Mouse (Mus musculus): ENCODE data around the gene Mprip. TPM values are rescaled to one million over a fixed set of nuclear protein-coding genes. Genes with fewer than 3 reads are reported as not detected.
"Not testable (repeated sequence)": the region's sequence is repeated elsewhere in the genome, so short reads cannot be mapped to it uniquely, and the experiment has no call there.

The Mprip gene
- total RNA-seq, 2 experiments from 2014 or later, result 220 to 241 TPM

DNA sequence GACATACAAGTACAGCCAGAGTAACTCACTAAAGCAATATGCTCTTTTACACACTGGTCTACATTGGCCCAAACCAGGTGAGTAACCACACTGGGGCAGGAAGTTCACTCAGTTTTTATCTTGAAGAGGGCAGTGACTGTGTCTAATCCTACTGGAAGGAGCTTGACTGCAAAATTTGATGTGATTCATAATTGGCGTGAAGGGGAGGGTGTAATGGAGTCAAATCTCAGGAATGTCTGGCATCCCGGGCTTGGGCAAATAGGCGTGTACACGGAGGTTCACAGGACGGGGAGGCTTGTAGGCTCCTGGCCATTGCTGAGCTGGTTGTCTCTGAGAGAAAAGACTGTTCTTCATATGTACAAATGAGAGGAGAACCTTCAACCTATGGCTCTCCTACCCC, 5.8 kb upstream of the Mprip start:
- DNase-seq, result no peak

DNA sequence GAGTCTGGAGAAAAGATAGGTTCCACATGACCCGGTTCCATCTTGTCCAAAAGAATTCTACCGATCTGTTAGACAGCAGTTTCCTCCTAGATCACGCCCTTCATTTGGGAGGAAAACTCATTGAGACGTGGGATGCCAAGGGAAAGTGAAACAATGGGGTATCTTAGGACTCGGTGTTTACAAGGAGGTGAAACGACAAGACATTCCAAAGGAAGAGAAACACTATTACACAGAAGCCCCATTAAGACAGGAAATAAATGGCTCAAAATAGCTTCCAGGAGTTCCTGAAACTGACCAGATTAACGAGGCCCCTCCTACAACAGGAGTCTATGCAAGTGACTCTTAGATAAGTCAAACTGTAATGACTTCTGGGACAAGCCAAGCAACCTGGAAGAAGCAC, 5.1 kb upstream of the Mprip start:
- no peak for DNase-seq

DNA sequence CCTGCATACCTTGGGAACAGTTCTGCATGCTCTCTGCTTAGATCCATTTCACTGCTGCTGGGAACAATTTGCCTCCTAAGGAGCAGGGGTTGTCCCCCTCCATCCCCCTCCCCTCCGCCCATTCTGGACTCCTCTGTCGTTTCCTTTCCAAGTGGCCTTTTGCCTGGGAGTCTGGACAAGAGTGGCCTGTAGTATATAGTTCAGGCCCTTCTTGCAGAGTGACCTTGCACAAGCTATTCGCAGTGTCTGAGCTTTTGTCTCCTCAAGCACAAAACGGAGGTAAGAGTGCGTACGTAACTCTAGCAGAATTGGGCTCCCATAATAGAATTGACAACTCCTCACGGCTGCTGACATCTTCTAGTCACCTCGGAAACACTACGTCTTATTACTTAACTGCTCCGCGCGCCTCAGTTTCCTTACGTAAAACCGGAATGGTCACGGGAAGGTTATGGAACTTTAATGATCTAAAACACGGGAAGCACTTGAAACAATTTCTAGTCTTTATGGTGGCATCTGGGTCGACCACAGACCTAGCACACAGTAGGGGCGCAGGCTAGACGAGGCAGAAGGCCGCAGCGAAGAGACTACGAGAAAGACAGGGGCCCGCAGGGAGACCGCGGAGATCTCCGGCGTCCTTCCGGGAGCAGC, 620 bp downstream of the Mprip start:
- DNase-seq, result peak; percentile 31

DNA sequence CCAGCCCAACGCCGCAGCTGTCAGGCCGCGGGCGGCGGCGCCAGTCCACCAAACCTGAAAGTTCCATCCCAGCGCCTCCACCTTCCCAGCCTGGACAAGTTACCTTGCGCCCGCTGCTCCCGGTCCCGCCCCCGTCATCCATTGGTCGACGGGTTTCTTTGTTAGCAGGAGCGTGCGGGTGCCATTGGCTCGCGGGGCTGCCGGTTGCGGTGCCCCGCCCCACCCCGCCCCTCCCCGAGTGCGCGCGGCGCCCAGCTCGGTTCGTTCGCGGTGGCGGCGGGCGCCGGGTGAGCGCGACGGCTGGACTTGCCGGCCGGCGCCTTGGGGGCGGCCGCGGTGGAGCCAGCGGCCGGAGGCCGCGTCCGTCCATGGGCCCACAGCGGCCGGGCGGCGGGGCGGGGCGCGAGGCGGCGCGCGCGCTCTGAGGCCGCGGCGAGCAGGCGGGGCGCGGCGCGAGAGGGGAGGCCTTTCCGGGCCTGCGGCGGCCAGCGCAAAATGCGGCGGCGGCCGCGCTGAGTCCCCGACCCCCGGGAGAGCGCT, 1.2 kb downstream of the Mprip start:
- DNase-seq, result peak; percentile 96

DNA sequence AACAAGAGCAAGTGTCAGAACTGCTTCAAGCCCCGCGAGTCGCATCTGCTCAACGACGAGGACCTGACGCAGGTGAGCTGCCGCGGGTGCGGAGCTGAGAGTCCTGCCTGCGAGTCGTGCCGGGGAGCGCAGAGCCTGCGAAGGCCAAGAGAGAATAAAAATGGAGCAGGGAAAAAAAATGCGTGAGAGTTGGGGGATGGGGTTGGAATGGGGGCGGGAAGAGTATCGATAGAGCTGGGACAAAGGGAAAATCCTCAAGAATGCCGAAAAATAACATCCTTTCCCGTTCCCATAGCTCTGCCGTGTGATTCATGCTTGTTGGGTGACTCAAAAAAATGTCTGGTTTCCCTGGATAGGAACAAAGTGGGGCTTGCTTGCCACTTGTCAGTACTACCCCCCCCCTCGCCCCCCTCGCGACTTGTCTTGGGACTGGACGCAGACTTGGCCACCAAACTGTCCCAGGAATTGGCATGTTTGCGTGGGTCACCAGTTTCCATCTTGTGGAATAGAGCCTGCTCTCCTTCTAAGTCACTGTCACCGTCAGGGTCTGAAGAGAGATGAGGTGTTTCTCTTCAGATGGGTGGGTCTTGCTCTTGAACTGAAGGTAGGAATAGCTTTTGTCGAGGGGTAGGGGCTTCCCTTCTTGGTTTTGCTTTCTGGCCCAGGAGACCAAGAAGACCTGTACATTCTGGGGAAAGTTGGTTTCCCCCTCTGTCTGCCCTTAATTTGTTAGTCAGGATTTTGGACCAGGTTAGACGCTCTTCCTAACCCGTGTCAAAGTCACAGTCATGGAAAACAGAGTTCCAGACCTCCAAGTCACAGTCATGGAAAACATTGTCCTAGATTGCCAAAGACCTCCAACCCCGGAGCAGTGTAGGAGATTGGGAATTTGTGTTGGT, 2.0 kb downstream of the Mprip start:
- DNase-seq, result peak; percentile 17

DNA sequence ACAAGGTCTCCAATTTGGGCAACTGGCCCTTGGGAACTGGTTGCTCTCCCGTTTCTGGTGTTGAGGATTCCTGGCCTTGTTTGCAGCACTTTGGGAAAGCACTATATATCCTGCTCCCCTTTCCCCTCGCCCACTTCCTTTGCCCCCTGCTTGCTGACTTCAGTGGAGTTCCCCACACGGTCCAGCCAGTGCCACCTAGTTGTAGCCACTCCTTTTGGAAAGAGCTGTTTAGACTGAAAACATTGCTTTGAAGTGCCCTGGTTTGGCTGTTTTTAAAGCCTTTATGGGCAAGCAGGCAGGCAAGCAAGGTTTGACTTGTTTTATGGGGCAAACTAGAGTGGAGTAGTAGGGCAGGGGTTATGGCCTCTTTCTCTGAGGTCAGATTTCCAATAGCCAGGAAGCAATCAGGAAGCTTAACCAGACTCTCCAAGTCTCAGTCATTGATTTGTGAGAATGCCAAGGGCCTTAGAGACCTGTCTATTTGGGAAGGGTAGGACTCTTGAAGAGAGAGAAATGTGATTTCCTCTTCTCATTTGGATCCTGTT, 2.7 kb downstream of the Mprip start:
- DNase-seq, result no peak

DNA sequence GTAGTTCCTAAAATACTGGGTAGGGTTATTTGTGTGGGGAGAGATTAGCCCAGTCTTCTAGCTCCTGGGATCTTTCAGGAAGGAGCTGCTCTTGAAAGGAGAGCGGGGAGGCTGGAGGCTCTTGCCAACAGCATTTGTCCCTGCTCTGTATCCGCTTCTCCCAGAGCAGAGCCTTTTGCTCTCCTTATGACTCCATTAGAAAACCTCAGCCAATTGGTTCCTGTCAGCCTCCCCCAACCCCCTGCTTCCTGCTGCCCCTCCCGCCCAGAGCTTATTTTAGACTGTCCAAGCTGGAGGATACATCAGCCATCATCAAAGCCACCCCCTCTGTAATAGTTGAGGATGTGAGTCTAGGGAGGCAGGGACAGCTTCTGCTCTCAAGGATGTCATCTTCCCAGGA, 3.7 kb downstream of the Mprip start:
- DNase-seq, result peak; percentile 76

DNA sequence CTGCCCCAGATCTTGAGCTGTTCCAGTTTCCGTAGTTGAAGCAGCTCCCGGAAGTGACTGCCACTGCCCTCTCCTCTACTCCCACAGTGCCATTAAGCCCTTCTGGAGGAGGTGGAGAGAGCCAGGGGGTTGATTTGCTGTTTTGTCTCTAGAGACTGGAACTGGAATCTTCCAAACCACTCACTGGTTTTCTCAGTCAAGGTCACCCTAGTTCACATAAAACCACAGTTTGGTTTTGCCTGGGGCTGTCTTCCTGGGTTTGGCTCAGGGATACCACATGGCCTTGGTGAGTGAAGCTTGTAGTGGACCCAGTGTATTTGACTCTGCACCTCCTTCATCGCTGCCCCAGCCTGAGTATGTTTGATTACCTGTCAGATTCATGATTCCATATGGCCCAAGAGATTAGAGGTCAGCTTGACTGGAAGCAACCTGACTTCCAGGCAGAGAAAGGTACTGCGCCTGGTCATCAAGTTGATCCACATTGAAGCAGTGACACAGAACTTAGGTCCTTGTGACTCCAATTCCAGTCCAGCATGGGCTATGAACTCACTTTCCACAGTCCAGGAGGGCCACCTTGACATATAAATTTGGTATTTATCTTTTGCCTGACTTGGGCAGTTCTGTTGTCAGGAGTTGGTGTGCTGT, 10.1 kb downstream of the Mprip start:
- no peak for DNase-seq

DNA sequence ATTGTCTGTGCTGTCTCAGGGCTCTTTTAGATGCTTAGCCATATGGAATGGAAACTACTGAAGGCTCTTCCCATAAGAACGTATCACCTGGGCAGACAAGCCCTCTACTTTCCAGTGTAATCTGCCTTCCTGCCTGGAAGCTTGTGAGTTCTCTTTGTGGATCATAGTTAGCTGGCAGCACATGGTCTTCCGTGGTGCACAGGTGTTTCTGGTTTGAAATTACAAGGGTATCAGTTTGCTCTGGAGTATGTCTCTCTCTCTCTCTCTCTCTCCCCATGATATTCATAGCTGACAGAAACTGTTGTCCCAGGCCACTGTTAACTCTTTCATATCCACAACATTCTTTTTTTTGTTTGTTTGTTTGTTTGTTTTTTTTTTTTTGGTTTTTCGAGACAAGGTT, 12.9 kb downstream of the Mprip start:
- DNase-seq, result no peak

DNA sequence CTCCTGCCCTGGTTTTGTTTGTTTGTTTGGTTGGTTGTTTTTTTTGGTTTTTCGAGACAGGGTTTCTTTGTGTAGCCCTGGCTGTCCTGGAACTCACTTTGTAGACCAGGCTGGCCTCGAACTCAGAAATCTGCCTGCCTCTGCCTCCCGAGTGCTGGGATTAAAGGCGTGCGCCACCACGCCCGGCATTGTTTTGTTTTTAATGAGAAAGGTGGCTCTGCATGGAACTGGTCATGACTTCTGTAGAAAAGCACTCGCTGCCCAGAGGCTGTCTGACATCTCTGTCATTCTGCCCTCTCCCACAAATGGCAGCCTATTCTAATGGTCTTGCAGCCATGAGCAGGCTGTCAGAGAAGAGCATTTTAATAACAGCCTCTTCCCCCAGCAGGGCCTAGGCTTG, 13.6 kb downstream of the Mprip start:
- not testable (repeated sequence) for DNase-seq

DNA sequence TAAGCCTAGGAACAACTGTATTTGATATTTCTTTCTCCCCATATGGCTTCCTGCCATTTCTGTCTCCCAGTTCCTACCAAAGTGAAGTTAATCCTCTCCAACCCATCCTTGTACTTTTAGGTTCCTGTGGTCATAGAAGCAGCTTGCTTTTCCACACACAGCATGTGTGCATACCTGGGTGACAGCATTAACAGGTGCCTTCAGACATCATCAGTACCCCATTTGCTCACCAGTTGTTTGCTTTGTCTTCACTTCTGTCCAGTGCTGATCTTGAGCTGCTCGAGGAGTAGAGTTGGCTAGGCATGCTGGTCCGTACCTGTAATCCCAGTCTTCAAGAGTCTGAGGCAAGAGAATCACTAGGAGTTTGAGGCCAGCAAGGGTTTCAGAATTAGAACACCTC, 16.7 kb downstream of the Mprip start:
- DNase-seq, result no peak

DNA sequence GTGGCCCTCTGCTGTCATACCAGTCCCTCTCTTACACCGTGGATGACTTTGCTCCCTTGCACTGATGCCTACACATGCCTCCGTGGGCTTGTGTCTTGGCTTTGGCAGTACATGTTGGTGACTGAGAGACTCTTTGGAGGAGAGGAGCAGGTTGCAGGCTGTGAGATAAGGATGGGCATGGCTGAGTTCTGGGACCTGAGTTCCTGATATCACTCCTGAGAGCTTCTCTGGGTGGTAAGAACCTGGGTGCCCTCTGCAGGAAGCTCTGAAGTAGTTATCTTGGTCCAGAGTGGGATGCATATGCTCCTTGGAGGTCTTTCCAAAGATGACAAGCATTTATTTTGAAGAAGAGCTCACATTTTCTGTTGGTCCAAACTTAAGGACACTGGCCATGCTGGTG, 17.6 kb downstream of the Mprip start:
- DNase-seq, result no peak

DNA sequence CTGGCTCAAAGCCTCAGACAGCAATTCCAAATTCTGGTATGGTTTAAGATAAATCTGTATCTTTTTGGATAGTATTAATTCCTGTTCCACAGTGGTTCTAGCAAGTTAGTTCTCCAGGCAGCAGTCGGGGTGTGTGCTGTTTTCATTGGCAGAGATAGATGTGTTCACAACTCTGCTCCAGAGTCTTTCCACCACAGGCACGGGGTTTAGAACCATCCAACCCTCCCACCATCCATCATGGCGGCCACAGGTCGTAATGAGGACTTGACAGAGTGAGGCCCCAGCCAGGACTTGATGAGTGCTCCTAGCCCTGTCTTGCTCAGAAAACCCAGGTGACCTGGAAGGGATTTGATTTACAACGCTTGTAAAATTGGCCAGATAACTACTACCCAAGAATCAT, 19.0 kb downstream of the Mprip start:
- DNase-seq, result no peak

DNA sequence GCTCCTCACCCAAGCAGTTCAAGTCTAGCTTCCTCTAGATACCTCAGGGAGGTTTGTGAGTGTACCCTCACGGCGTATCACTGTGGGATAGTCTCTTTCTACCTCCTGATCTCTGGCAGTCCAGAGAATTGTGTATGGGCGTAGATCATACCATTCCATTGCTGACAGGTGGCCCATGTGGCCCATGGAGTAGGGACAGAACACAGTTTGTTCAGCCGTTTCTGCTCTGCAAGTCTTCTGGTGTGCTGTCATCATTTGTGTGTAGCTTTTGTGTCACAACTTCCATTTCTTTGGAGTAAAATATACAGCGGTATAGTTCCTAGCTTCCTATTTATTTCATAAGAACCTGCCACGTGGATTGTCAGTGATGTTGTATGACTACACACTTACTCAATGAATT, 23.9 kb downstream of the Mprip start:
- DNase-seq, result no peak

DNA sequence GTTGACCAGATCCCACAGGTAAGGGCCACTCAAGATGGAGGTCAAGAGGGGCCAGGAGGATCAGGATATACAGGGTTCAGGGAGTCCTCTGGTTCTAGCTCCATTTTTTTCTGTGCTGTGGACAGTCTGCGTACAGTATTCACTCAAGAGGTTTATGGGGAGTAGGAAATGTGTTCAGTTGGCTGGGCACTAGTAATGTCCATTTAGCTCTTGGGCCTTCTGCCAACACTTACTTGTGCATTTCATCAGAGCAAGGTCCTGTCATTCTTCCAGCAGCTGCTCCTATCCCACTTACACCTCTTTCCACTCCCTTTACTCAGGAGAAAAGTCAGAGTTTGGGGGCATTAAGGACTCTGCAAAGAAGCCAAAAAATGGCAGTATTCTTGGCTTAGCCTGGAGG, 33.4 kb downstream of the Mprip start:
- peak; percentile 41 for DNase-seq

DNA sequence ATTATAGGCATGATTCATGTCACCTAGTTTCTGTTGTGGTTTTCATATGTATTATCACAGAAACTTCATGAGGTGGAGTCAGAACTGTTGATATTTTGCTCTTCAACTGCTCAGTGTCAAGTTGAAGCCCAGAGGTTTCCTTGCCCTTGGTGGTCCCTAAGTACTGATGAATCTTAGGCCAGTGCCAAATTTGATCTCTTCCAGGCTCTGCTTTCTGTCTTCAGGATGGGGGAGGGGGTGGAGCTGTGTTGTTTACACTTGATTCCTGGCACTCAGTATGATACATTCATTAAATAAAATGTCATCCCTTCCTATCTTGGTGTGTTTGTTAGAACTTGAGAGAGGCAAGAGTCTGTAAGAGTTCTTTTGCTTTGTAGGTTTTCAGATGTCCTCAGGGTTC, 34.4 kb downstream of the Mprip start:
- no peak for DNase-seq

DNA sequence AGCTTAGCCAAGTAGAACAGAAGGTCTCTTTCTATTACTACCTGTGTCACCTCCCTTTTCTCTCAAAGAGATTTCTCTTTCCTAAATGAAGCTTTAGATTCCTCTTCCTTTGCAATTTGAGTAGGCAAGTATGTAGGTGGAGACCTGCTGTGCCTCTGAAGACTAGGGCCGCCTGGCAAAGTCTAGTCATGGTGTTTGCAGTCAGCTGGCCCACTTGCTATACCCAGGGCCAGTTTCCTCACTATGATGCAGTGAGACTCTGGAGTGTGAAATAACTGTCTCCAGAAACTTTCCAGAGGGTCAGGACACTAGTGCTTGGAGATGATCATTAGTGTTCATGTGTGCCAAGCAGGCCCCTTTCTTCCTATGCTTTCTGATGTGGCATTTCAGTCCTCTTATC, 36.5 kb downstream of the Mprip start:
- DNase-seq, result no peak

DNA sequence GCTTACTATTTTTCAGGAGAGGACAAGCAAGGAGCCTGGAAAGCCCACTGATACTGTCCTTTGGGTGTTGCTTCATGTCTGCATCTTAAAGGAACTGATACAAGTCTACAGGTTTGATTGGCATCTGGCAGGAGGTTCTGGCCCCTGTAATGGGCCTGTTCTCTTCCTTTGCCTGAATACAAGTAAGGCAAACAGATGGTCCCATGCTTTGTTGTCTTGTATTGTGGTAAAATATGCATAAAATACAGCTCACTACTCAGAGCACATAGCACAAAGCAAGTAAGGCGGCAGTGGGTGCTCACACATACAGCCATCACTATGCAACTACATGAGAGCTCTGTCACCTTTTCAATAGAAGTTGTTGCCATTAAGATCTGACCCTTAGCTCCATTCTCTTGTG, 39.7 kb downstream of the Mprip start:
- DNase-seq, result no peak

DNA sequence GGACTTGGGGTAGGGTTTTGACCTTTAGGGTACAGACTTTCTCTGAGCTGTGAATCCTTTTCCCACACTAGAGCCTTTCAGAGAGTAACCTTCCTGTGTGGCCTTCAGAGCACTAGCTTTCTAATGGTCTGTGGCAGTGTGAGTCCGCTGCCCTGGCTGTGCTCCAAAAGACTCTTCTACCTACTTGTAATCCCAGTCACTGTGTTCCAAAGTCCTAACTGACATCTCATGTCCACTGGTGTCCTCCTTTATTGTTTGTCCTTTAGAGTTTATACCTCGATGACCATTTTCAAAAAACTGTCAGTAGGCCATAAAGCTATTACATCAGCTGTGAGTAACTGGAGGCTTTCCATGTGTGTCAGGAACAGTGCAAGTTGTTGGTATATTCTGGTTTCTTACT, 44.0 kb downstream of the Mprip start:
- DNase-seq, result peak; percentile 45

DNA sequence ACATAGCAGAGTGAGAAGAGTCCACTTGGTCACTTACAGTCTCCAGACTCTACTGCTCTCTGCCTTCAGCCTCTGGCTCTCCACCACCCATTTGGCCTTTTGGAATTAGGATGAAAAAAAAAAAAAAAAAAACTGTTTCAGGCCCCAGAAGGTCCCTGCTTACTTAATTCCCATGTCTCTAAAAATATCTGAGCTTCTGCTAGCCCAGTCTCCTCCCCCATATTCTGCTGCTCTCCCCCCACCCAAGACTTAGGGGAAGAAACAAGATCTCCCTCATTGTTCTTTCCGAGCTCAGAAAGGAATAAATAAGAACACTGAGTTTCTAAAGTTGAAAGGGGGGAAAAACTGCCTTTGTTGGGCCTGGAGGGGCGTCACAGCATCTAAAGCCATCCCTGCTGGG, 46.4 kb downstream of the Mprip start:
- no peak for DNase-seq

DNA sequence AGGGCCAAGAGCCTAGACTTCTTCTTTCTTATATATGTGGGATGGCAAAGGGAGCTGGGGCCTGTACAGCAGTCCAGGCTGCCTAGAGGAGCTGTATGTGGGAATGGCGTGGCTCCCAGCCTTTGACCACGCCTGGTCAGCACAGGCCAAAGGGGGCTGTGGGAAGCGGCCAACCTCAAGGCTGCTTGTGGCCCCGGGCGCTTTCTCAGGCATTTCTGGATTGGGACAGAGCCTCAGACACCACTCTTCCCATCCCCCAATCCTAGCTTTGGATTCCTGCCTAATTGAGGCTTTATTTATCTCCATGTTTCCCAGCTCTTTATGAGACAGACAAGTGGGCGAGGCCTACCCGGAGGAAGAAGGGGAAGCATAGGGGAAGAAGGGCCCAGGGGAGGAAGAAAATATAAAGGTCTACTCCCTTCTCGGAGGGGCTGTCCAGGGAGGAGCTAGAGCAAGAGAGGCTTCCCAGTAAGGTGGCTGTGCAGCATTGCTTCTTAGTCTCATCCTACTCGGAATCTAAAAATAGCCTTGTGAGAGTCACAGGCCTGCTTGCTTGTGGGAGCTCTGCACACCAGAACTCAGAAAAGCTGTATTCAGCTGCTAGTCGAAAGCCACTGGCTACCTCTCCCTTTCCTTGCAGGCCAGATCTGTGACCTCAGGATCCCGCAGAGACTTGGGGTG, 47.0 kb downstream of the Mprip start:
- peak; percentile 75 for DNase-seq

DNA sequence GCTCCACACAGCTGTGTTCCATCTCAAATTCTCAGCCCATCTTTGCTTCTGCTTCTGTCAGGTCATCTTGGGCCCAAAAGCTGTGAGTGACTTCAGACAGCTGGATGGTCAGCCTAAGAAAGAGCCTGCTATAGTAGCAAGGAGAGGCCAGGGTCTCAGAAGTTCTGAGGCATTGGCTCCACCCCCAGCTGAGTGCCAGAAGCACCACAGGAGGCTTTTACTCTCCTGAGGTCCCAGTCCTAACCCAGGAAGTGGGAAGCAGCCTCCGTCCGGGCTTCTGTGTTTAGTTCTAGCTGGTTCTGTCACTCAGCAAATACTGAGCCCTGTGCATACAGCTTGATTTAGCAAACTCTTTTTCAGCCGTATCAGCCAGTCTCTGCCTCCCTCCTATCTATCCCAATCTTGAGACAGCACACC, 54.3 kb downstream of the Mprip start:
- peak; percentile 23 for DNase-seq
